Mouse (Mus musculus) cortical plate, adult 2 months (tissue): Measurements from ENCODE around the gene Rimbp3. TPM values are rescaled to one million over a fixed set of nuclear protein-coding genes. Genes with fewer than 3 reads are reported as not detected.

Experiments
- H3K27ac ChIP-seq: fragments of 200-500 bp; 2 replicates; pipeline ENCODE4 v1.5.1; 2012; ENCODE audit warnings: low read length, control low read depth, inconsistent platforms; ENCODE audit not compliant: insufficient read depth
- H3K4me1 ChIP-seq: fragments of 200-500 bp; 2 replicates; pipeline ENCODE4 v1.6.1; 2011; ENCODE audit warnings: low read length; ENCODE audit not compliant: control insufficient read depth, insufficient read depth
- H3K4me3 ChIP-seq: fragments of 200-500 bp; 2 replicates; pipeline ENCODE4 v1.5.1; 2011; ENCODE audit warnings: mild to moderate bottlenecking, low read length, control low read depth; ENCODE audit not compliant: insufficient read depth
- CTCF ChIP-seq: fragments of 200-500 bp; IDR thresholded peaks from 2 replicates; pipeline ENCODE4 v1.5.1; 2011; ENCODE audit warnings: mild to moderate bottlenecking, control low read depth, low read length; ENCODE audit not compliant: insufficient read depth; ENCODE audit errors: extremely low read depth
- POLR2A ChIP-seq: fragments of 200-500 bp; IDR thresholded peaks from 2 replicates; pipeline ENCODE4 v1.6.1; 2011; ENCODE audit warnings: mild to moderate bottlenecking, low read length, control low read depth; ENCODE audit not compliant: insufficient read depth; ENCODE audit errors: extremely low read depth
- polyA plus RNA-seq: library from polyadenylated mRNA; depleted of rRNA; stranded (reverse); fragments of >200 nt; gene quantifications from 2 replicates; pipeline ENCODE4 v1.2.3, GENCODE M21; 2012; rRNA removed

The Rimbp3 gene
- polyA plus RNA-seq, 1 experiment, result 0.63 TPM

- Histone ChIP-seq H3K4me1 (no peaks in the 10 kb centered on the region), H3K27ac (no peak overlapping the region), H3K4me3 (no peak overlapping the region)
- TF ChIP-seq CTCF (no peak), POLR2A (no peak)
Measured at GRCm38 (mm10) chr16:17254005-17254597, 45.7 kb downstream of the Rimbp3 start.

GRCm38 (mm10) chr16:17255270-17255669, 46.9 kb downstream of the Rimbp3 start:
- Histone ChIP-seq H3K4me1 (no peaks in the 10 kb centered on the region), H3K27ac (no peak overlapping the region), H3K4me3 (no peak overlapping the region)
- TF ChIP-seq POLR2A, result no peak
- TF ChIP-seq CTCF, result no peak

GRCm38 (mm10) chr16:17257359-17257821, 49.0 kb downstream of the Rimbp3 start:
- TF ChIP-seq POLR2A (no peak), CTCF (no peak)
- no peak overlapping the region for H3K27ac ChIP-seq

DNA sequence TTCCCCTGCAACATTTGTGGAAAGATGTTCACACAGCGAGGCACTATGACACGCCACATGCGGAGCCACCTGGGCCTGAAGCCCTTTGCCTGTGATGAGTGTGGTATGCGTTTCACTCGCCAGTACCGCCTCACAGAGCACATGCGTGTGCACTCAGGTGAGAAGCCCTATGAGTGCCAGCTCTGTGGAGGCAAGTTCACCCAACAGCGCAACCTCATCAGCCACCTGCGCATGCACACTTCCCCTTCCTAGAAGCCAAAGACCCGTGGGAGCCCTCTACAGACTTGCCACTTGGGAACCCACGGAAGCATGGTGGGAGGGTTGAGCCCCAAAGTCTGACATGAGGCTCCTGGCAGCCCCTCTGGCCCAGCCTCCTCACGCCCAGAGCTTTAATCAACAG, 50.5 kb downstream of the Rimbp3 start:
- TF ChIP-seq CTCF (no peak), POLR2A (no peak)
- H3K4me1 ChIP-seq, result no peaks in the 10 kb centered on the region
- no peak overlapping the region for H3K4me3 ChIP-seq

More at GRCm38 (mm10) chr16:17257359-17257821, 49.0 kb downstream of the Rimbp3 start:
- no peak overlapping the region for H3K4me3 ChIP-seq
- H3K4me1 ChIP-seq, result no peaks in the 10 kb centered on the region

DNA sequence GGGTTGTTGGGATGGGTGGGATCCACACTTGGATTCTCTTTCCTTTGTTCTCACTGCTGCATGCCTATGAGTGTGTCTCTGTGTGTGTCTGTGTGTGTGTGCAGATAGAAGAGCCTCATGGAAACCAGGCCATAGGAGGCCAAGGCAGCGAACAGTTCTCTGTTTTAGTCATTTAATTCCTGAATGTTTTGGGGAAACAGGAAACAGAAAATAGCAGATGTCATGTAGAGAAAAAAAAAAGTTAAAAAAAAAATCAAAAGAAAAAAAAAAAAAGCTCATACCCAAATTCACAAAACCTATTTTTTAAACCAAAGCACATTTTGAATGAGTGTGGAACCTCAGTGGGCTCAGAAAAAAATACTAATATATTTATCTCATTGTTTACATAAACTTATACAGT, 52.9 kb downstream of the Rimbp3 start:
- no peak overlapping the region for H3K27ac ChIP-seq
- no peak for TF ChIP-seq POLR2A
- TF ChIP-seq CTCF, result no peak
- no peak overlapping the region for H3K4me3 ChIP-seq
- H3K4me1 ChIP-seq, result no peaks in the 10 kb centered on the region

More for the DNA sequence above, 50.5 kb downstream of the Rimbp3 start:
- H3K27ac ChIP-seq, result no peak overlapping the region

Other genes with a start within 250 kb of the Rimbp3 start
- 291 and 296 TPM in 2 replicates for gene Mapk1, start 225.2 kb upstream of the Rimbp3 start, polyA plus RNA-seq
- gene Ypel1, start 138.9 kb upstream of the Rimbp3 start, polyA plus RNA-seq, result 32.6 and 33.0 TPM in 2 replicates
- 108 and 114 TPM in 2 replicates for gene Ppil2, start 97.3 kb upstream of the Rimbp3 start, polyA plus RNA-seq
- 1.8 and 2.5 TPM in 2 replicates for gene 2610318N02Rik, start 83.4 kb upstream of the Rimbp3 start, polyA plus RNA-seq
- 16.7 and 18.4 TPM in 2 replicates for gene Sdf2l1, start 76.2 kb upstream of the Rimbp3 start, polyA plus RNA-seq
- 30.5 and 30.6 TPM in 2 replicates for gene Ydjc, start 64.0 kb upstream of the Rimbp3 start, polyA plus RNA-seq
- 5.6 and 6.3 TPM in 2 replicates for gene Ccdc116, start 61.4 kb upstream of the Rimbp3 start, polyA plus RNA-seq
- gene Ube2l3, start 6.0 kb upstream of the Rimbp3 start, polyA plus RNA-seq, result 124 and 129 TPM in 2 replicates
- gene Hic2, start 25.0 kb downstream of the Rimbp3 start, polyA plus RNA-seq, result 5.7 and 6.0 TPM in 2 replicates
- gene Tmem191c, start 67.5 kb downstream of the Rimbp3 start, polyA plus RNA-seq, result 315 and 327 TPM in 2 replicates
- gene Serpind1, start 122.8 kb downstream of the Rimbp3 start, polyA plus RNA-seq, result 3.8 TPM in 2 replicates
- gene Snap29, start 197.4 kb downstream of the Rimbp3 start, polyA plus RNA-seq, result 8.6 and 9.3 TPM in 2 replicates
- gene Pi4ka, start 197.7 kb downstream of the Rimbp3 start, polyA plus RNA-seq, result 336 and 351 TPM in 2 replicates
- 22.3 and 22.8 TPM in 2 replicates for gene Crkl, start 243.4 kb downstream of the Rimbp3 start, polyA plus RNA-seq